Mouse (Mus musculus) urinary bladder, postnatal 4 days (tissue): ENCODE data around the gene Zdhhc12.

Source experiments
- DNase-seq, 2 experiments: peaks; one replicate each; pipeline ENCODE4 v3.0.0; 2021 to 2022; ENCODE audit warnings: low spot score in 2 of 2

Gene Zdhhc12

DNA sequence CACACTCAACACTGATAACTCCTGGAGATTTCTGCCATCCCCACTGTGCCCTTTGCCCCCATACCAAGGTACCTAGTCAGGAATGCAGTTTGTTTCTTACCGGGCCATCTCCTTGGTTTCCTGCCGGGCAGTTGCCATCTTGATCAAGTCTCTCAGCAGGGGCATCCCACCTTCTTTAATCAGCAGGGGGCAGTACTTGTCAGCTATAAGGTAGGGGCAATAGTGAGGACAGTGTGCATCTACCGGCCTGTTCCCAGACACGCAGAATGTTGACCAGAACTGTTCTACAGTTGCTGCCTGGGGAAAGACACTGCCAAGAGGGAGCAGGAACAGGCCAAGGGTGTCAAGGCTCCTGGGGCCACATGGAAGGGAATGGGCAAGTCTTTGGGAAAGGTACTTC is 6.8 kb upstream of the Zdhhc12 start:
- DNase-seq, result no peak

DNA sequence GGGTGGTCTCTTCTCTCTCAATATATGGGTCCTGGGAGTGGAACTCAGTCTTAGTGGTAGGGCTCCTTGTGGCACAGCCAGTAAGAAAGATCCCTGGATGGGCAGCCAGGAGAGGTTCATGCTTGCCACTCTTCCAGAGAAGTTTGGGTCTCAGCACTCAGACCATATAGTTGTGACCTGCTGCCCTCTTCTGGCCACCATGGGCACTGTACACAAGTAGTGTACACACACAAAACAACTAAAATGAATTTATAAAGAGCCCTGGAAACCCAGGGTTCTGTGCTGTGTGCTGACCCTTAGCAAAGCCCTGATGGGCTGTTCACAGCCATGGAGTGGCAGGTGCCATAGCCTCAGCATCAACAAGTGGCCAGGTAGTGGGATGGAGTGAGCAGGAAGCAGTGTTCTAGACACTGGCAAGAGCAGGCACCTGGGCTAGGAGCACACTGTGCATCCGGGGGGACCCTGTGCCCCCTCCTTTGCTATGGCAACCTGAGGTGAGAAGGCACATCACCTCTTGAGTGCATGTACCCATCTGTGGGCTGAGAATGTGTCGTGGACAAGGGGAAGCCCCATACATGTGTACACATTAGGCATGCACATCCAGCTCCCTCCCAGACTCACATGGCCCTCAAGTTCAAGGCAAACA is 2.6 kb upstream of the Zdhhc12 start:
- no peak for DNase-seq

DNA sequence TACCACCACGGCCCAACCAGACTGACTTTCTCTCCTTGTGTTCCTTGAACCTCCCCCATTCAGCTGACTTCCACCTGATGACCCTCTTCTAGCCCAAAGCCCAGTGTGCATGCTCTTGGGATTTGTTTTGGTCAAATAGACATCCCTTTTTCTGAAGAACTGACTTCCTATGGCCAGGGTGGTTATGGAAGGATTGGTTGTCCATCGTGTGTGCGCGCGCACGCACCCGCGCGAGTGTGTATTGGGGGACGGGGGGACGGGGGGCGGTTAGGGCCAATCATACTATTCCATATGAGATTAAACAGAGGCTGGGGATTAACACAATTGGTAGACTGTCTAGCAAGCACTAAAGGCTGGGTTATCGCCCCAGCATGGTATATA is 750 bp upstream of the Zdhhc12 start:
- DNase-seq, result no peak

GRCm38 (mm10) chr2:30092280-30092918 is 1.0 kb downstream of the Zdhhc12 start:
- DNase-seq, result no peak

- no peak for DNase-seq
These were observed 1.9 kb downstream of the Zdhhc12 start for GRCm38 (mm10) chr2:30091521-30091920.

DNA sequence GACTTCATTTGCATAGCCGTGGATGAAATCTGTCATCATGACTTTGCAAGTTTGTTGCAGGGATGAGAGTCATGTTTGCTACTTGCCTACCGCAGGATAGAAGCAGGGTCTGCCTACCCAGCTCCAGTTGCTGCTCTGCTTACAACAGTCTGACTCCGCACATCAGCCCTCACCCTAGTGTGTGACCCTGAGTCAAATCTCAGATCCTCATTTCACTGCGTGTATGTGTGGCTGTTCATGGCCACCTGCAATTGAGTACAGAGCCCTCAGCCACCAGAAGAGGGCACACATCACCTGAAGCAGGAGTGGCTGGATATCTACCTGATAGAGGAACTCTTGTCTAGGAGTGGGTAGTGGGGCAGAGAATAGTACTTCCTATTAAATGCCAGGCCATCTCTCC is 6.1 kb downstream of the Zdhhc12 start:
- DNase-seq, result no peak

GRCm38 (mm10) chr2:30084632-30085031 is 8.8 kb downstream of the Zdhhc12 start:
- DNase-seq, result no peak

- no peak for DNase-seq
These were observed 9.3 kb downstream of the Zdhhc12 start for GRCm38 (mm10) chr2:30084113-30084512.

DNA sequence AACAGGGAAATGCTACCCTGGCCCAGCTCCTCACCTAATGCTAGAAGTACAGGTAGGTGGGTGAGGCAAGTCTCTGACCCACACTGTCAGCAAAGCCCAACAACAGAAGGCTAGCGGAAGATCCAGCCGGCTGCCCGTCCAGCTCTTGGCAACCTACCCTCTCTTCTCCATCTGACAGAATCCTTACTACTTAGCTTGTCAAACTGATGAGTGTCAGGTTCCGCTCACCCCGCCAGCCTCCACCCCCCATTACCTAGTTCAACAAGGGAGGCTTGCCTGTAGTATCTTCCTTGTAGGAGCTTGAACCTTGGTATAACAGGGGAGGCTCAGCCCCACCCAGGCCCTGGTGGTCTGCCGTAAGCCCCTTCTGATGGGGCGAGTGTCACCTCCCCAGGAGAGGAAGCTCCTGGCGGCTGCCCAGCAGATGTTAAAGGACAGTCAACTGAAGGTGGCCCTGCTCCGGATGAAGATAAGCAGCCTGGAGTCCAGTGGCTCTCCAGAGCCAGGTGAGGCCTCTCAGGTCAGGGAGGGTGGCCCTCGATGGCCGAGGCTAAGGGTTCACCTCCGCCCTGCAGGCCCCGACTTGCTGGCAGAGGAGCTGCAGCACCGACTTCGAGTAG is 13.2 kb downstream of the Zdhhc12 start:
- no peak for DNase-seq

DNA sequence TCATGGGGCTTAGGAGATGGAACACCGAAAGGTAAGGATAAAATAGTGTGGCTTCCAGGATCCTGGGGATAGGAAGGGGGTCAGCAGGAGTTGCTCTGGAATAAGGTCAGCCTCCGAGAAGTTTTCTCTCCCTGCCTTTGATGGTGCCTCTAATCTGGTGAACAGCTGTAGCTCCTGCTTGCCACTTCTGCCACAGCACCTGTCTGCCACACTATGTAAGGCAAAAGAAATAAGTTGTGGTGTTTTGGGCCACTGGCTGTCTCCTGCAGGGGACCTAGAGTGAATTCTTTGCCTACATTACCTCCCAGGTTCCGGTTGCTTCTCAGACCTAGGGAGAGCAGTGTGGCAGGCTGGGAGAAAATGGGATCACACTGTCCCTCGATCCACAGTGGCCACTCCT is 14.7 kb downstream of the Zdhhc12 start:
- DNase-seq, result no peak

- DNase-seq, result no peak
These were observed 15.1 kb downstream of the Zdhhc12 start for GRCm38 (mm10) chr2:30078349-30078712.

DNA sequence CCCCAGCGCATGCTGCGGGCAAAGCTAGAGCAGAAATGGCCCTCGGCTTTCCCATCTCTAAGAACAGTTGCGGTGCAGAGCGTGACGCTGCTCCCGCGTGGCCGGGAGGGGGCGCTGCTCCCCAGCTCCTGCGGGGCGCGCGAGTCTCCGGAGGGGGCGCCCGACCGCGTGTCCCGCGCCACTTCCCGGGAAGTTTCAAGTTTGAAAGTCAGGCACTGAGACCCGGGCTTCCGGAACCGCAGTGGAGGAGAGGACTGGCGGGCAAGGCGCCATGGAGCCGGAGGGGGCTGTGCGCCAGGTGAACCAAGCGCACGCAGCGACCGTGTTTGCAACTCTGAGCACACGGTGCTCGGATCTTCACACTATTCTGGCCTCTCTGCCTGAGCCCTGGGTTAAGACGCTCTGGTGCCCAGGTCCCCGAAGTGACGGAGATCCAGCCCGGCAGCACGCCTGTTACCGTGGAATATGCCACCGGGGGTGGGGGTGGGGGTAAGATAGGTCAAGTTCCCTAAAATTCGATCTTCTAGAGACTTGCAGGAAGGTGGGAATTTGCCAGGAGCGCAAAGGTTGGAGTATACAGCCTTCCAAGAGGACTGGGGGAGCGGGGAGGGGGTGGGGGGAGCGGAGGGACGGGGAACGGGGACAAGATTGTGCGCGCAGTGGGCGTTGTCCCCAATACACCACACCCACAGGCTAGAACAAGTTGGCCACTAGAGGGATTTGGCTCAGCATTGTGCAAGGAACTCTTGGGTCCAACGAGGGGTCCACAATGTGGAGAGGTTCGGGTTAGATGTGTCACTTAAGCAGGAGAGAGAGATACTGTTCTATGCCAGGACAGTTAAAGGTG is 15.7 kb downstream of the Zdhhc12 start, which contains the start of gene Pkn3:
Pkn3 (plus strand) TSS at position 183 of the 847 bp plus-strand sequence.
- peak; percentile 84 to 88 for DNase-seq

- no peak for DNase-seq
These were observed 16.5 kb downstream of the Zdhhc12 start for GRCm38 (mm10) chr2:30076959-30077358.

- DNase-seq, result no peak
These were observed 17.0 kb downstream of the Zdhhc12 start for GRCm38 (mm10) chr2:30076439-30076838.

DNA sequence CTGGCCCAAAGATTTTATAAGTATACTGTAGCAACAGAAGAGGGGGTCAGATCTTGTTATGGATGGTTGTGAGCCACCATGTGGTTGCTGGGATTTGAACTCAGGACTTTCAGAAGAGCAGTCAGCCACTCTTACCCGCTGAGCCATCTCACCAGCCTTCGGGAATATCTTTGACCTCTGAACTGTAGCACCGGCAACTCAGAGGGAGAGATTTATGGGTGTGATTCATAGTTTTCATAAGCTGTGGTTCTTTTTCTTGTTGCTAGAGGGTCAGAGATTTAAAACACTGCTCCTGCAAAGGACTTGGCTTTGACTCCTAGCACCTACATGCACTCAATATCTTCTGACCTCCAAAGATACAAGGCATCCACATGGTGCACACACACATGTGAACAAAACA is 17.8 kb downstream of the Zdhhc12 start:
- DNase-seq, result no peak

DNA sequence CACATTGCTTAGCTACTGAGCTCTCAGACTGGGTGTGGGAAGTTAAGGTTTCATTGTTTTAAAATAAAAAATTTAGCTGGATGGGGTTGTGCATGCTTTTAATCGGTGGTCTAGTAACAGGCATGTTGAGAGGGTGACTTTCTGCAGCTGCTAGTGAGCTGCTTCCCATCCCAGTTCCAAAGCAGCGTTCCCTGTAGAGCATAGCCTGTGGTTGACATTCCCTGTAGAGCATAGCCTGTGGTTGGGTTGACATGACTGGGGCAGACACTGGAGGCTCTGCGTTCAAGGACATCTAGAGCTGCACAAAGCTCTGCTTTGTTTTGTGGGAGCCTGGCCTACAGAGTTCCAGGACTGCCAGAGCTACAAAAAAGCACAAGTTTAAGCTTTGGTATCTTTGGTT is 20.2 kb downstream of the Zdhhc12 start:
- no peak for DNase-seq

- DNase-seq, result no peak
These were observed 20.6 kb downstream of the Zdhhc12 start for GRCm38 (mm10) chr2:30072875-30073274.

DNA sequence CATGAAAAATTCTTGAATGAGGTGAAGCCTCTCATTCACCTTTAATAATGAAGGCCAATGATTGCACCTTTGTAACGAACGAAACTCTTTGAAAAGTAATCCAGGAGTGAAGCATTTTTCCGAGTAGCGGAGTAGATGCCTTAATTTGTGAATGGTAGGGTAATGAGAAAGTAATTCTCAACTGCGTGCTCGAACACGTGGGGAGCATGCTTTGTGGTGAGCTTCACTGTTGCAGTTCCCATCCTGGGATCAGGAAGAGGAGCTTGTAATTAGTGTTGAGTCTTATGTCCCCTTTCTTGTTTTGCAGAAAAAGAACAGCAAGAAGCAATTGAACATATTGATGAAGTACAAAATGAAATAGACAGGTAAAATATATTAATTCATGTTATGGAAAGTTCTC is 25.5 kb downstream of the Zdhhc12 start:
- DNase-seq, result no peak

GRCm38 (mm10) chr2:30067031-30067888 is 26.2 kb downstream of the Zdhhc12 start:
- DNase-seq, result peak in 1 of 2 experiments; percentile 40

DNA sequence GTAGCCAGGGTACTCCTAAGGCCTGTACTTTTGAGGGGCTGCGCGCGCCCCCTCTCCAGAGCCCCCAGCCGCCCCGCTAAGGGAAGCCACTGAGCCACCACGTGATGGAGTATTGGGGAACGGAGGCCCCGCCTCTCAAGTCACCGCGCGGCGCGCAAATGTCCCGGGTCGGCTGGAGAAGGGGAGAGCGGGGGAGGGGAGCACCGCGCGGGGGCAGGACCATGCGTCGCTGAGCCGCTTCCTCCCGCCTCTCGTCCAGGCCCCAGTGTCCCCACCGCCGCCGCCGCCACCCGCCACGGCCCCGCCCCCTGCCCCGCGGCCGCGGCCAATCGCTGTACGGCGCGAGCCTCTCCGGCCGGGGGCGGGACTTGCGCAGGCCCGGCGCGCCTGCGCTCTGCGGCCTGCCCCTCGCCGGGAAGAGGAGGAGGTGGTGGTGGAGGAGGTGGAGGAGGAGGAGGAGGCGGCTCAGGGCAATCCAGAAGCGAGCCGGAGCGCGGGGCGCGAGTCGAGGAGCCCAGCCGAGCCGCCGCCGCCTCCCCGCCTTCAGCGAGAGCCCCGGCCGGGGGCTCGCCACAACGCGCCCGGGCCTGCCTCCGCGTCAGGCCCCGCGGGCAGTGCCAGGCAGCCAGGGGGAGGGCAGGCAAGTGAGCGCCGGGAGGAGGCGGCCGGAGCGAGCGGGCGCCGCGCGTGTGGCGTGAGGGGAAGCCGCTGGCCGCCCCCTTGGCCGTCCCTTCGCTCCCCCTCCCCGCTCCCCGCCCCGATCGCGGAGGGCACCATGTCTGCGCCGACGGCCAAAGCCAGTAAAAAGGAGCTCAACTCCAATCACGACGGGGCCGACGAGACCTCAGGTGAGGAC is 27.2 kb downstream of the Zdhhc12 start:
- DNase-seq, result peak; percentile 94 to 97
